ENCODE assay signal across 15 mouse cellular contexts in genomic region chr4:119748341-119748740, GRCm38 (mm10).
"Had no signal": no experiment of that assay in that cellular context is flagged by ENCODE, and none has a peak within 500 bp of the region (broad histone marks: within the 10 kb centered on the region; RNA-seq: fewer than 3 reads in every experiment).

No protein-coding gene starts in this region.

- DNase-seq: heart, postnatal 10 days; heart, postnatal 14 days; heart, postnatal 36 days; heart, postnatal 4 days; kidney, adult 11 months; kidney, adult 18-20 months; kidney, adult 2 months; kidney, adult 8-10 months; kidney, adult 9 months; kidney, postnatal 10 days; kidney, postnatal 14 days; kidney, postnatal 25 days; kidney, postnatal 36 days; kidney, postnatal 4 days; layer of hippocampus, postnatal 36 days had no signal
